Mouse (Mus musculus) lung, postnatal 0 days (tissue): ENCODE results near the gene Bora.

Experiments used
- CTCF ChIP-seq: IDR thresholded peaks from 2 replicates; pipeline ENCODE4 v1.5.1; 2016; ENCODE audit warnings: antibody characterized with exemption, mild to moderate bottlenecking
- EP300 ChIP-seq: IDR thresholded peaks from 2 replicates; pipeline ENCODE4 v1.6.1; 2016; ENCODE audit warnings: antibody characterized with exemption, mild to moderate bottlenecking, control low read depth

DNA sequence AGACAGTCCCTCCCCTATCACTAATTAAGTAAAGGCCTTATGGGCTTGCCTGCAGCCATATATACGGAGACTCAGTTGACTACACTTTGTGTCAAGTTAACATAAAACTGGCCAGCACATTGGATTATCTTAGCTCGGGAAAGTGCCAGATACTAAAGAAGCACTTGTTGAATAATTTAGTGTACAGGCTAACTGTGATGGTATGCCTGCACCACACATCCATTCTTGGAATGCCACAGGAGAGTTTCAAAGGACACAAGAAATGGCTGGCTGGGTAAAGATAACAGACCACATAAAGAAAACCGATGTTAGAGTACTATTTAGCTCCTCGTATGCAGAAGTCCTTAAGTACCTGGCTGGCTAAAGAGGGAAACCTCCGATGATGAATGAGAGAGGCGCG lies 27.3 kb upstream of the Bora start:
- no peak for TF ChIP-seq EP300
- TF ChIP-seq CTCF, result no peak
